Mouse (Mus musculus) G1E-ER4 (cell line): ENCODE data around the gene Ercc1. TPM values are rescaled to one million over a fixed set of nuclear protein-coding genes. Genes with fewer than 3 reads are reported as not detected.

ENCODE experiments used
- GATA1 ChIP-seq: IDR thresholded peaks from one replicate; pipeline ENCODE4 v1.8.0; 2012; ENCODE audit warnings: low read length, inconsistent platforms
- polyA plus RNA-seq: library from polyadenylated mRNA; stranded (reverse); fragments of >175 nt; gene quantifications from 2 replicates; pipeline ENCODE4 v1.2.3, GENCODE M21; 2012

Gene Ercc1
- polyA plus RNA-seq, 1 experiment, result 133 TPM

- TF ChIP-seq GATA1, result no peak
These were observed 60.8 kb downstream of the Ercc1 start for GRCm38 (mm10) chr7:19405417-19405816.

Other genes with a start within 250 kb of the Ercc1 start
- gene Gm4969, start 226.4 kb upstream of the Ercc1 start, polyA plus RNA-seq, result not detected in 2 replicates
- 26.5 and 28.7 TPM in 2 replicates for gene Fbxo46, start 224.9 kb upstream of the Ercc1 start, polyA plus RNA-seq
- 11.6 and 11.8 TPM in 2 replicates for gene Qpctl, start 195.5 kb upstream of the Ercc1 start, polyA plus RNA-seq
- gene Snrpd2, start 195.1 kb upstream of the Ercc1 start, polyA plus RNA-seq, result 80.6 and 135 TPM in 2 replicates
- 2.0 and 3.0 TPM in 2 replicates for gene Gipr, start 178.7 kb upstream of the Ercc1 start, polyA plus RNA-seq
- 26.9 and 30.2 TPM in 2 replicates for gene Eml2, start 168.4 kb upstream of the Ercc1 start, polyA plus RNA-seq
- 0.11 and 0.17 TPM in 2 replicates for gene Gpr4, start 132.2 kb upstream of the Ercc1 start, polyA plus RNA-seq
- 15.7 and 17.2 TPM in 2 replicates for gene Opa3, start 116.4 kb upstream of the Ercc1 start, polyA plus RNA-seq
- gene Vasp, start 73.0 kb upstream of the Ercc1 start, polyA plus RNA-seq, result 588 and 783 TPM in 2 replicates
- gene Ppm1n, start 64.7 kb upstream of the Ercc1 start, polyA plus RNA-seq, result not detected in 2 replicates
- gene Rtn2, start 62.2 kb upstream of the Ercc1 start, polyA plus RNA-seq, result 0.65 and 0.72 TPM in 2 replicates
- gene Fosb, start 34.7 kb upstream of the Ercc1 start, polyA plus RNA-seq, result 0.52 and 0.54 TPM in 2 replicates
- 68.3 and 117 TPM in 2 replicates for gene Cd3eap, start 14.7 kb downstream of the Ercc1 start, polyA plus RNA-seq
- gene Ppp1r13l, start 15.0 kb downstream of the Ercc1 start, polyA plus RNA-seq, result 37.2 and 45.4 TPM in 2 replicates
- gene Ercc2, start 37.2 kb downstream of the Ercc1 start, polyA plus RNA-seq, result 59.8 and 60.3 TPM in 2 replicates
- 0.23 and 0.25 TPM in 2 replicates for gene Klc3, start 59.3 kb downstream of the Ercc1 start, polyA plus RNA-seq
- not detected in 2 replicates for gene Ckm, start 60.0 kb downstream of the Ercc1 start, polyA plus RNA-seq
- 45.0 and 67.8 TPM in 2 replicates for gene Mark4, start 114.0 kb downstream of the Ercc1 start, polyA plus RNA-seq
- 0.08 TPM in 2 replicates for gene Exoc3l2, start 118.6 kb downstream of the Ercc1 start, polyA plus RNA-seq
- gene Bloc1s3, start 163.6 kb downstream of the Ercc1 start, polyA plus RNA-seq, result 7.4 and 10.3 TPM in 2 replicates
- gene Trappc6a, start 163.6 kb downstream of the Ercc1 start, polyA plus RNA-seq, result 590 and 674 TPM in 2 replicates
- 0.40 and 0.71 TPM in 2 replicates for gene Nkpd1, start 173.1 kb downstream of the Ercc1 start, polyA plus RNA-seq
- 134 and 156 TPM in 2 replicates for gene Ppp1r37, start 218.3 kb downstream of the Ercc1 start, polyA plus RNA-seq
- gene Zfp296, start 232.5 kb downstream of the Ercc1 start, polyA plus RNA-seq, result 3.0 and 3.1 TPM in 2 replicates
- 91.7 and 117 TPM in 2 replicates for gene Gemin7, start 232.8 kb downstream of the Ercc1 start, polyA plus RNA-seq